Mouse (Mus musculus) forebrain, embryonic 15.5 days (tissue): ENCODE measurements at regions not wholly inside any gene's neighbourhood (a gene's known extent, or its start where the extent isn't known, plus 50 kb on each side); places are given as distances from the start of the nearest gene placed in this dataset.
A peak's percentile ranks its signal among the peaks of the same experiment; 100 is the strongest.

ENCODE experiments used
- ATAC-seq: fragments of 200-750 bp; cut with Nextera tagmentation; replicated peaks from 2 replicates; pipeline ENCODE4 v1.8.0; 2017; ENCODE audit warnings: mild to moderate bottlenecking, moderate TSS enrichment, moderate library complexity
- H3K27ac ChIP-seq: fragments of 300-500 bp; sonication (generic); replicated peaks from 2 replicates; pipeline ENCODE4 v1.5.1; 2015; ENCODE audit warnings: mild to moderate bottlenecking, inconsistent platforms
- H3K27me3 ChIP-seq: fragments of 300-500 bp; sonication (generic); 2 replicates; pipeline ENCODE4 v1.6.1; 2015; ENCODE audit warnings: inconsistent platforms
- H3K36me3 ChIP-seq: fragments of 300-500 bp; sonication (generic); 2 replicates; pipeline ENCODE4 v1.6.1; 2015; ENCODE audit warnings: mild to moderate bottlenecking, inconsistent platforms
- H3K4me1 ChIP-seq: fragments of 300-500 bp; sonication (generic); 2 replicates; pipeline ENCODE4 v1.6.1; 2015; ENCODE audit warnings: inconsistent platforms
- H3K4me2 ChIP-seq: fragments of 300-500 bp; sonication (generic); replicated peaks from 2 replicates; pipeline ENCODE4 v1.6.1; 2015; ENCODE audit warnings: mild to moderate bottlenecking, inconsistent platforms
- H3K4me3 ChIP-seq: fragments of 300-500 bp; sonication (generic); 2 replicates; pipeline ENCODE4 v1.5.1; 2015; ENCODE audit warnings: mild to moderate bottlenecking, inconsistent platforms
- H3K9ac ChIP-seq: fragments of 300-500 bp; sonication (generic); replicated peaks from 2 replicates; pipeline ENCODE4 v1.6.1; 2015; ENCODE audit warnings: mild to moderate bottlenecking, inconsistent platforms
- H3K9me3 ChIP-seq: fragments of 300-500 bp; sonication (generic); 2 replicates; pipeline ENCODE4 v1.6.1; 2016; ENCODE audit warnings: inconsistent platforms
- WGBS: fragments of 180-500 bp; shearing (Covaris S2); methylation state at CpG from one replicate; pipeline ENCODE4 v1.1.7; 2015; ENCODE audit warnings: mixed read lengths; 5-methylcytosine and 5-hydroxymethylcytosine counted together

DNA sequence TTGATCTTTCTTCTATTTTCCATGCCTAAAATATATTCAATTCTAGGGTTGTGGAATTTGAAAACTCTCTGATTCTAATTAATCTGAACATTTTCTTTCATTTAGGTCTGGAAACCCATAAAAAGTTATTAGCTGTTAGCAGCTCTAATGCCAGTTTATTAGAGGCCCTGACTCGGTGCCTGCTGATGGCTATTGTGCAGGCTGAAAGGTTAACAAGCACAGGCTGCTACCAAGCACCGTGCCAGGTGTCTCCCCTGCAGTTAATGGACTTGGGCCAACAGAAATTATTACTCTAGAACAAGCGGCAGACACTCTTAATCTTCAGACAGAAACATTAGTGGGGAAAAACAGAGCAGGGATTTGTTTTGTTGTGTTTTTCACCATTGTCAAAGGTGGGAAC, 317.8 kb downstream of the Nsun3 start:
- H3K4me2 ChIP-seq: no peak overlapping the region
- no peak overlapping the region for H3K9ac ChIP-seq
- no peaks in the 10 kb centered on the region for H3K27me3 ChIP-seq
- peaks cover 11% of the 10 kb centered on the region for H3K4me1 ChIP-seq
- H3K4me3 ChIP-seq: no peak overlapping the region
- peak; percentile 90 for ATAC-seq
- no peak overlapping the region for H3K27ac ChIP-seq
- no peaks in the 10 kb centered on the region for H3K9me3 ChIP-seq
- no peaks in the 10 kb centered on the region for H3K36me3 ChIP-seq
- 9% methylated on average over 3 of the region's 3 CpGs for WGBS

DNA sequence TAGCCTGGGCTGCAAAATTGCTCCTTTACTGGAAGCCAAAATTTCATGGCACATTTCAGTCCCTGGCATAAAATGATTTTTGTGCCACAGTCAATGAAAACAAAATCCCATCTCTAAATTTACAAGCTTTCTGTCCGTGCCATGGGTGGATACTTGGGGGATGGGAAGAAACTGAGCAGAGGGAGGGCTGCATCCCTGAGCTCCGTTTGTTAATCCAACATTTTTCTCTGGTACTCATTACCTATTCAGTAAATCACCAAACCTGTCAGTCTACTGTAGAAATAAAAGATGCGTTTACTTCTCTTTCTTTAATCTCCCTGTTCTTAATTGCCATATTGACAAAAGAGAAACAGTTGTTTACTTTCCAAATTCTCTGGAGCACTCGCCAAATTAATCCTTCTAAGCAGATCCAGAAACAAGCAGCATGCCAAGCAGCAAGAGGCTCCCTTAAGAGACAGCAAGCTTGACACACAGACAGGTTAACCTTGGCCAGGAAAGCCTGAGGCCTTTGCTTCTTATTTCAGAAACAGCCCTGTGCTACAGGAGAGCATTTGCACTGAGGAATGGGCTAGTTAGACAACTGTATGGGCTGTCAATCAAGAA, 326.6 kb downstream of the Nsun3 start:
- Histone ChIP-seq H3K4me1 (peaks cover 13% of the 10 kb centered on the region), H3K4me3 (no peak overlapping the region), H3K27ac (no peak overlapping the region), H3K4me2 (no peak overlapping the region), H3K9ac (no peak overlapping the region), H3K36me3 (no peaks in the 10 kb centered on the region), H3K9me3 (no peaks in the 10 kb centered on the region), H3K27me3 (no peaks in the 10 kb centered on the region)
- 6% methylated on average over 4 of the region's 4 CpGs for WGBS
- ATAC-seq: peak; percentile 87

- no peaks in the 10 kb centered on the region for H3K36me3 ChIP-seq
- H3K27ac ChIP-seq: no peak overlapping the region
- H3K27me3 ChIP-seq: no peaks in the 10 kb centered on the region
- ATAC-seq: no peak
- H3K4me1 ChIP-seq: no peaks in the 10 kb centered on the region
- H3K9ac ChIP-seq: no peak overlapping the region
- no peak overlapping the region for H3K4me3 ChIP-seq
- H3K4me2 ChIP-seq: no peak overlapping the region
- H3K9me3 ChIP-seq: no peaks in the 10 kb centered on the region
- 87% methylated on average over 3 of the region's 3 CpGs for WGBS
These were observed 336.9 kb downstream of the Nsun3 start for GRCm38 (mm10) chr16:62449735-62450134.

DNA sequence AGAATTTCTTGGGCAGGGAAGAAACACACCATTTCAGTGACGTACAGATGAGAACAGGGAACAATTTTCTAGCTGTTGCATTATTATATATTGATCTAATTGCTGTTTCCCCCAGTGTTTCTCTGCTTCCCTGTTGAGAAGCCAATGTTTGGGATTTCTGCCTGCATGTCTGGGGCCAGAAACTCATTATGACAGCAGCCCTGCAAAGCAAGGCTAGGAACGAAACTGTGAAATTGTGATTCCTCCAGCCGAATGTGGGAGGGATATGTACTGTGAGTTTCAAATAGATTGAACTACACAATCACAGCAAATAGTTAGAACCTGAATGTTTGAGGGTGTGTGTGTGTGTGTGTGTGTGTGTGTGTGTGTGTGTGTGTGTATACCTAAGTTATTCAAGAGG, 339.2 kb downstream of the Nsun3 start:
- Histone ChIP-seq H3K9me3 (no peaks in the 10 kb centered on the region), H3K36me3 (no peaks in the 10 kb centered on the region), H3K4me3 (no peak overlapping the region), H3K4me2 (no peak overlapping the region), H3K27ac (no peak overlapping the region), H3K4me1 (no peaks in the 10 kb centered on the region), H3K9ac (no peak overlapping the region), H3K27me3 (no peaks in the 10 kb centered on the region)
- ATAC-seq: no peak
- 53% methylated on average over 3 of the region's 3 CpGs for WGBS

- Histone ChIP-seq H3K36me3 (no peaks in the 10 kb centered on the region), H3K4me1 (no peaks in the 10 kb centered on the region), H3K4me2 (no peak overlapping the region), H3K27me3 (no peaks in the 10 kb centered on the region), H3K4me3 (no peak overlapping the region), H3K27ac (no peak overlapping the region), H3K9me3 (no peaks in the 10 kb centered on the region), H3K9ac (no peak overlapping the region)
- WGBS: 82% methylated on average over 4 of the region's 4 CpGs
- ATAC-seq: no peak
These were observed 345.4 kb downstream of the Nsun3 start for GRCm38 (mm10) chr16:62441197-62441596.

GRCm38 (mm10) chr16:62433125-62433524, 353.5 kb downstream of the Nsun3 start:
- peak; percentile 69 for ATAC-seq
- H3K36me3 ChIP-seq: no peaks in the 10 kb centered on the region
- H3K4me2 ChIP-seq: no peak overlapping the region
- no peaks in the 10 kb centered on the region for H3K9me3 ChIP-seq
- 64% methylated on average over 2 of the region's 2 CpGs for WGBS
- H3K27ac ChIP-seq: no peak overlapping the region
- H3K4me1 ChIP-seq: no peaks in the 10 kb centered on the region
- no peak overlapping the region for H3K4me3 ChIP-seq
- H3K9ac ChIP-seq: no peak overlapping the region
- H3K27me3 ChIP-seq: no peaks in the 10 kb centered on the region

GRCm38 (mm10) chr16:62414485-62414884, 372.1 kb downstream of the Nsun3 start:
- Histone ChIP-seq H3K27ac (no peak overlapping the region), H3K36me3 (no peaks in the 10 kb centered on the region), H3K27me3 (no peaks in the 10 kb centered on the region), H3K4me2 (no peak overlapping the region), H3K9me3 (no peaks in the 10 kb centered on the region), H3K4me3 (no peak overlapping the region), H3K9ac (no peak overlapping the region), H3K4me1 (no peaks in the 10 kb centered on the region)
- WGBS: 33% methylated on average over 1 of the region's 1 CpGs
- ATAC-seq: peak; percentile 84

- 27% methylated on average over 3 of the region's 3 CpGs for WGBS
- H3K9me3 ChIP-seq: no peaks in the 10 kb centered on the region
- peaks cover 13% of the 10 kb centered on the region for H3K4me1 ChIP-seq
- H3K36me3 ChIP-seq: no peaks in the 10 kb centered on the region
- ATAC-seq: peak; percentile 92
- 0 out of 2 replicates have a peak overlapping the region, but pooled peaks have one; percentile 23 for H3K27ac ChIP-seq
- H3K27me3 ChIP-seq: no peaks in the 10 kb centered on the region
- no peak overlapping the region for H3K4me3 ChIP-seq
- no peak overlapping the region for H3K9ac ChIP-seq
- no peak overlapping the region for H3K4me2 ChIP-seq
These were observed 379.0 kb downstream of the Nsun3 start for GRCm38 (mm10) chr16:62407526-62408165.

DNA sequence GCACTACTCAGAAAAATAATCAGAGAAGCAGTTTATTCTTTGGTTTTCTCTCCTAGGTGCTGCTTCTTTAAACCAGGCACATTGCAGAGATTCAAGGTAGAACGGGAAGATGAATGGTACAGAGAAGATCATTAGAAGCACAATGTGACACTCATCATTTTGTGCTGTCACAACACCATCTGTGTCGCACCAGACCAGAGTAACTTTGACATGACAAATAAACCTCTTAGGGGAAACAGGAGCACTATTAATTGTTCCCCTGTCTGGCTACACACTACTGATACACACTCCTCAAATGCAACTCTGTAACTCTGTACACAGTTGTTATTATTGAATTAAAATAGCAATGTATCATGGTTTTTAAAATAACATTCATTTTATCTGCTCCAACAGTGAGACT, 380.2 kb downstream of the Nsun3 start:
- WGBS: 42% methylated on average over 2 of the region's 2 CpGs

DNA sequence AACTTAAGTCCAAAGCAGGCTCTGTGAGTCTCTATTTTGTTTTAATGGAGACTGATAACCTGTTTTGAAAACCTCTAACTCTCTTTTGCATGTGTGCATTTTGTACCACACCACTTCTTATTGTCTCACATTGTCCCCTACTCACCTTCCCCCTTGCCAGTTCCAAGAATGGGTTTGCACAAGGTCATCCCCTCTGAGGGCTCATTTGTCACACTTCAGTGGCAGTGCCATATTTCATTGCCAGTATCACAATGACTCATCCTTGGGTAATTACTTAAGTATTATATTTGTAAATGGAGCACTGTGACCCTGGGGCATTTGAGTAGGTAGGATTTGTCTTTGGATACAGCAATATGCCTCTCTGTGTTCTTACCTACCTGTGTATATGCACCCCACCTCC, 429.3 kb downstream of the Nsun3 start:
- H3K4me1 ChIP-seq: peaks cover 6% of the 10 kb centered on the region
- no peaks in the 10 kb centered on the region for H3K9me3 ChIP-seq
- no peak overlapping the region for H3K4me2 ChIP-seq
- no peak overlapping the region for H3K9ac ChIP-seq
- no peak overlapping the region for H3K27ac ChIP-seq
- no peaks in the 10 kb centered on the region for H3K27me3 ChIP-seq
- no peaks in the 10 kb centered on the region for H3K36me3 ChIP-seq
- no peak overlapping the region for H3K4me3 ChIP-seq
- no peak for ATAC-seq

More for the DNA sequence above, 380.2 kb downstream of the Nsun3 start:
- Histone ChIP-seq H3K27ac (no peak overlapping the region), H3K9me3 (no peaks in the 10 kb centered on the region), H3K27me3 (no peaks in the 10 kb centered on the region), H3K4me3 (no peak overlapping the region), H3K4me1 (peaks cover 13% of the 10 kb centered on the region), H3K36me3 (no peaks in the 10 kb centered on the region), H3K9ac (no peak overlapping the region), H3K4me2 (no peak overlapping the region)
- peak; percentile 69; the same call in 1 of the 2 replicates for ATAC-seq

DNA sequence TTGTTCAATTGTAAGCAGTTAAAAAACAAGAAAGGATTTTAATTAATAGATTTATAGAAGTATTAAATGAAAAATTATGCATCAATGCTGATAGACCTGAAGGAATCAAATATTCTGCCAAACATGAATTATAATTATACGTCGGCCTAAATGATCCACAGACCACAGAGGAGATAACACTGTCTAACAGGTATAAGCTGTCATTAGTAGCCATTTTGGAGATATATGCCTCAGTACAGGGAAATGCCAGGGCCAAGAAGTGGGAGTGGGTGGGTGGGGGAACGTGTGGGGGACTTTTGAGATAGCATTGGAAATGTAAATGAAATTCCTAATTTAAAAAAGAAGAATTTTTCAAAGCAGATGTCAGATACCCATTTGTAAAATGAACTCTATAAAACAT, 430.3 kb downstream of the Nsun3 start:
- no peak overlapping the region for H3K9ac ChIP-seq
- H3K4me1 ChIP-seq: peaks cover 6% of the 10 kb centered on the region
- H3K9me3 ChIP-seq: no peaks in the 10 kb centered on the region
- H3K27ac ChIP-seq: peak overlapping the region; percentile 67
- H3K4me2 ChIP-seq: peak overlapping the region; percentile 24; the same call in 1 of the 2 replicates
- WGBS: 30% methylated on average over 3 of the region's 3 CpGs
- H3K27me3 ChIP-seq: no peaks in the 10 kb centered on the region
- no peaks in the 10 kb centered on the region for H3K36me3 ChIP-seq
- peak; percentile 59 for ATAC-seq
- H3K4me3 ChIP-seq: no peak overlapping the region

GRCm38 (mm10) chr16:62355830-62356270, 430.8 kb downstream of the Nsun3 start:
- Histone ChIP-seq H3K27ac (peak overlapping the region; percentile 67), H3K36me3 (no peaks in the 10 kb centered on the region), H3K27me3 (no peaks in the 10 kb centered on the region), H3K4me1 (peaks cover 6% of the 10 kb centered on the region), H3K4me3 (0 out of 2 replicates have a peak overlapping the region, but pooled peaks have one; percentile 4), H3K4me2 (peak overlapping the region; percentile 24), H3K9me3 (no peaks in the 10 kb centered on the region), H3K9ac (no peak overlapping the region)
- 4% methylated on average over 8 of the region's 8 CpGs for WGBS
- peak; percentile 97 for ATAC-seq
